Mouse (Mus musculus): ENCODE results near the gene Terf2.
"Not testable (repeated sequence)": the region's sequence is repeated elsewhere in the genome, so short reads cannot be mapped to it uniquely, and the experiment has no call there.

Terf2 gene

GRCm38 (mm10) chr8:107056973-107057369 is 39.4 kb downstream of the Terf2 start:
- DNase-seq: peak in 1 of 2 experiments; percentile 47

- peak; percentile 96 to 97 for DNase-seq
Observed at GRCm38 (mm10) chr8:107056076-107056972, 40.0 kb downstream of the Terf2 start, which contains the start of the genes Cog8 and Nip7. Gene Cog8, minus strand, starts transcription at chr8:107056689. Gene Nip7, plus strand, starts transcription at chr8:107056877.

DNA sequence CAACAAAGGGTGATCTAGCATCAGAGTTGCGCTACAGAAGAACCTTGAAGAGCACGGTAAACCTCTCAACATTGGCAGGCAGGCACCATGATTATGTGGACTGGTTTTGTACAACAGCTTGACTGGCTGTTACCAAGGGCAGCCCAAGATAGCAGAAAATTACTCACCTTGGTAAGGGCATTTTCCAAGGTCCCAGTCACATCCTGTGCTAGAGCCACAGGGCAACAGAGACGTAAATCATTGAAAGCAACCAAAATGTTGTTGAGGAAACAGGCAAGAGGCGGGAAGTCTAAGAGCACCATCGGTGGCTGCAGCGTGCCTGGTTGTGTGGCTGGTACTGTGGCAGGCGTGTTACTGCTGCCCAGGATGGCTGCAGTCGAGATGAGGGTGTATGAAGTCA is 44.3 kb downstream of the Terf2 start:
- no peak for DNase-seq

DNA sequence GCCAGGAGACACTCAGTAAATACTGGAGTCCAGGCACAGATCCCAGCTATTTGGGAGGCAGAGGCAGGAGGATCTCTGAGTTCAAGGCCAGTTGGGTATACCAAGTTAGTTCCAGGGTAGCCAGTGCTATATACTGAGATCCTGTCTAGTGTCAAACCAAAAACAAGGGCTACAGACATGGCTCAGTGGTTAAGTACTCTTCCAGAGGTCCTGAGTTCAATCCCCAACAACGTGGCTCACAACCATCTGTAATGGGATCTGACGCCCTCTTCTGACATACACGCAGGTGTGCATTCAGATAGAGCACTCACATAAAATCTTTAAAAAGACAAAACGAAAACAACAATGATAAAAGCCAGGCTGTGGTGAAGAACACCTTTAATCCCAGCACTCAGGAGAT is 46.9 kb downstream of the Terf2 start:
- DNase-seq: no peak

DNA sequence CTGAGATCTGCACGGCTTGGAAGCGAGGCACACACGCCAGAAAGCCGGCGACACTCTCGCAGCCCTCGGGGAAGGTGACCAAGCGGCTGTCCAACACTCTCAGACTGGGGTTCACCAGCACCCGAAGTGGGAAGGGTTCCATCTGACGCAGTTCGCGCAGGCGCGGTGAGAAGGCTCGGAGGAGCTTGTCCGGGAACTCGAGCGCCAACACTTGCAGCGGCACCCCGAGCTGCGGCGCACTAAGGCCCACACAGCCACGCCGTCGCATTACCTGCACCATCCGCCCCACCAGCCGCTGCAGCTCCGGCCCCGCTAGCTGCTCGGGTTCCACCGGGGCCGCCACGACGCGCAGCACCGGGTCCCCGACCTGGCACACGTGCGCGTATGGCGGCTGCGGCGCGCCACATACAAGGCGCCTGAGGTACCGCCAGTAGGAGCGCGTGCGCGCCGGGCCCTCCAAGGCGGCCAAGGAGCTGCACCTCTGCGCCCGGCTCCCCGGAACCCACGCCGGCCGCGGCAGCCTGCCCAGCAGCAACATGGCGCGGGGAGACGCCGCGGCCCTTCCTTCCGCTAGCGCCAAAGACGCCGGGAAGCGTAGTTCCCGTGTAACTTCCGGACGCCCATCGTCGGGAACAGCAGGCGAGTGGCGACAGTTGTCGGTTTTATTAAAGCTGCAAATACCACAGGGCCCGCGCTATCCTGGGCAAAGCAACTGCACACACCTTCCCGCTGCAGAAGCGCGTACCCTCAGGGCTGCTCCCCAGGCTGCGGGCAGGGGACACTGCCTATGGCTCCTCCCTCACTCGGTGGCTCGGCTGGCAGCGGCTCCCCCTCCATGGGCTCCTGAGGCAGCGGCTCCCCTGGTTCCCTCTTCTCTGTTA is 48.0 kb downstream of the Terf2 start, which contains the start of gene Pdf:
Pdf (minus strand) TSS at position 554 of the 881 bp plus-strand sequence.
- DNase-seq: peak; percentile 88 to 90

GRCm38 (mm10) chr8:107046976-107047375 is 49.4 kb downstream of the Terf2 start:
- no peak for DNase-seq

GRCm38 (mm10) chr8:107045478-107045877 is 50.9 kb downstream of the Terf2 start:
- DNase-seq: no peak

DNA sequence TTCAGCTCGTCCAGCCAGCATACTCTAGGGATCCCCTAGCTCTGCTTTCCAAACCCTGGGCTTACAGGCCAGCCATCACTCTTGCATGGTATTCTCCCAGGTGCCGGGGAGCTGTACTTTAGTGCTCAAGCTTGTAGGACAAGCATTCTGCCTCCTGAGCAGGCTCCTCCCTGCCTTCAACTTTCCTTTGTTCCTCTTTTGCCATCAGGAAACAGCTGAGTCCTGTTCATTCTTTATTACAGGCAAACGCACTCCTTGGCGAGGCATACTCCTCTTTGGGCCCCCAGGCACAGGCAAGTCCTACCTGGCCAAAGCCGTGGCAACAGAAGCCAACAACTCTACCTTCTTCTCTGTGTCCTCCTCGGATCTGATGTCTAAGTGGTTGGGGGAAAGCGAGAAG is 55.7 kb downstream of the Terf2 start:
- DNase-seq: no peak

- DNase-seq: no peak
Observed at GRCm38 (mm10) chr8:107036626-107037025, 59.7 kb downstream of the Terf2 start.

- DNase-seq: peak; percentile 56 to 68
Observed at GRCm38 (mm10) chr8:107035641-107036040, 60.7 kb downstream of the Terf2 start.

DNA sequence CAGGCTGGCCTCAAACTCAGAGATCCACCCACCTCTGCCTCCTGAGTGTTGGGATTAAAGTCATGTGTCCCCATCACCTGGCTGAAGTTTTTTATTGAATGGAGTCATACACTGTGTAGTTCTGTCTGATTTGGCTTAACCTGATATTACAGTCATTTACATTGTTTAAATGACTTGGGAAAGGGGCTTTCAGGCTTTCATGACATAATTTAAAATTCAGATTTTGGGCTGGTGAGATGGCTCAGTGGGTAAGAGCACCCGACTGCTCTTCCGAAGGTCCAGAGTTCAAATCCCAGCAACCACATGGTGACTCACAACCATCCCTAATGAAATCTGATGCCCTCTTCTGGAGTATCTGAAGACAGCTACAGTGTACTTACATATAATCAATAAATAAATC is 62.7 kb downstream of the Terf2 start:
- not testable (repeated sequence) for DNase-seq

DNA sequence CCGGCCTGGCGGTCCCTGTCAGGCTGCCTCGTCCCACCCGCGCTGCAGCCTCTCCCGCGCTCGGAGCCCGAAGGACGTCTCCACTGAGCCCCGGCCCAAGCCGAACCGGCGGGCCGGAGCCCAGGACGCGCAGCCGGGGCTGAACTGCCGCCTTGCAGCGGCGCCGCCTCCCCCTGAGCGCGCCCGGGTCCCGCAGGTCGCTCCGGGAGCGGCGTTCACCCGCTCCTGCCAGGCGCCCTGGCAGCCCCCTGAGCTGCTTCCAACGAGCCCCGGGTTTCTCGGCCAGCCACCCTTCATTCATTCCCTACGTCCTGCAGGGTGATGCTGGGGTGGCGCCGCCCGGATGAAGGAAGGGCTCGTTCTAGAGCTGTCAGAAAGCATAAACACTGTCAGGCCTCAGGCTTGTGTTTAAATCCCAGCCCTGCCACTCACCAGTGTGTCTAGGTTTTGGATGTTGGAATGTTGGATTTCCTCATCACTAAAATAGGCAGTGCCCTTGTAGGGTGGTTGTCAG is 64.7 kb downstream of the Terf2 start:
- DNase-seq: peak in 1 of 2 experiments; percentile 46

- DNase-seq: peak; percentile 99
Observed at GRCm38 (mm10) chr8:107030650-107031576, 65.4 kb downstream of the Terf2 start, which contains the start of gene Vps4a. Gene Vps4a, plus strand, starts transcription at chr8:107031222.

- DNase-seq: no peak
Observed at GRCm38 (mm10) chr8:107030058-107030457, 66.3 kb downstream of the Terf2 start.

- no peak for DNase-seq
Observed at GRCm38 (mm10) chr8:107029310-107029709, 67.0 kb downstream of the Terf2 start.

DNA sequence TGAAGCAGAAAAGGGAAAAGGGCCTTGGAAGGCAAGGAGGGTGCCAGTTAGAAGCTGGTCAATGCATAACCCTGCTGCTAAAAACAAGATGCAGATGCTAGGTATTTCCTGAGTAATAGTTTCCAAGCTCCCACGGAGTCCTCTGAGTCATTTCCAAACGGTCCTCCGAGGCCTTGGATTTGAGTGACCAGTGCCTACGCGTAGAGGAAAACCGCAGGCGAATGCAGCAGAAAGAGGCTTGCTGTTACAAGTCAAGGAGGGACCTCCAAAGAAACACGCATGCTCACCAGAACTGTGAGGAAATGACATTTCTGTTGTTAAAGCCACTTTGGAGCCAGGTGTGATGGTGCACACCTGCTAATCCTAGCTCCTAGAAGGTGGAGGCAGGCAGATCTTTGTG is 72.9 kb downstream of the Terf2 start:
- DNase-seq: no peak

All from cerebellum, postnatal 10 days (tissue).